Mouse (Mus musculus) embryonic facial prominence, embryonic 12.5 days (tissue): ENCODE measurements around the gene Map3k20. TPM values are rescaled to one million over a fixed set of nuclear protein-coding genes. Genes with fewer than 3 reads are reported as not detected.

Source experiments
- ATAC-seq: fragments of 200-750 bp; cut with Nextera tagmentation; 2 replicates; pipeline ENCODE4 v1.8.0; 2017; ENCODE audit not compliant: insufficient number of reproducible peaks, insufficient read depth, low FRiP score, low TSS enrichment
- H3K27ac ChIP-seq: fragments of 300-500 bp; sonication (generic); 2 replicates; pipeline ENCODE4 v1.5.1; 2016; ENCODE audit warnings: mild to moderate bottlenecking
- H3K27me3 ChIP-seq: fragments of 300-500 bp; sonication (generic); 2 replicates; pipeline ENCODE4 v1.6.1; 2016; ENCODE audit warnings: mild to moderate bottlenecking, moderate library complexity
- H3K36me3 ChIP-seq: fragments of 300-500 bp; sonication (generic); 2 replicates; pipeline ENCODE4 v1.6.1; 2016; ENCODE audit warnings: mild to moderate bottlenecking
- H3K4me1 ChIP-seq: fragments of 300-500 bp; sonication (generic); 2 replicates; pipeline ENCODE4 v1.6.1; 2016
- H3K4me2 ChIP-seq: fragments of 300-500 bp; sonication (generic); replicated peaks from 2 replicates; pipeline ENCODE4 v1.6.1; 2016; ENCODE audit warnings: mild to moderate bottlenecking, moderate library complexity
- H3K4me3 ChIP-seq: fragments of 300-500 bp; sonication (generic); 2 replicates; pipeline ENCODE4 v1.5.1; 2016; ENCODE audit warnings: mild to moderate bottlenecking
- H3K9ac ChIP-seq: fragments of 300-500 bp; sonication (generic); 2 replicates; pipeline ENCODE4 v1.6.1; 2016; ENCODE audit warnings: mild to moderate bottlenecking, moderate library complexity
- H3K9me3 ChIP-seq: fragments of 300-500 bp; sonication (generic); 2 replicates; pipeline ENCODE4 v1.6.1; 2016; ENCODE audit warnings: mild to moderate bottlenecking, moderate library complexity
- WGBS: fragments of 180-500 bp; shearing (Covaris S2); methylation state at CpG from one replicate; pipeline ENCODE4 v1.1.7; 2016; 5-methylcytosine and 5-hydroxymethylcytosine counted together
- polyA plus RNA-seq: library from polyadenylated mRNA; unstranded; fragments of >200 nt; fragmentation: Nextera tagmentation; extraction: Ambion mirVana; gene quantifications from 2 replicates; pipeline ENCODE4 v1.2.1, GENCODE M21; 2016

Gene Map3k20
- polyA plus RNA-seq, 1 experiment from 2014 or later, result 10.9 TPM

DNA sequence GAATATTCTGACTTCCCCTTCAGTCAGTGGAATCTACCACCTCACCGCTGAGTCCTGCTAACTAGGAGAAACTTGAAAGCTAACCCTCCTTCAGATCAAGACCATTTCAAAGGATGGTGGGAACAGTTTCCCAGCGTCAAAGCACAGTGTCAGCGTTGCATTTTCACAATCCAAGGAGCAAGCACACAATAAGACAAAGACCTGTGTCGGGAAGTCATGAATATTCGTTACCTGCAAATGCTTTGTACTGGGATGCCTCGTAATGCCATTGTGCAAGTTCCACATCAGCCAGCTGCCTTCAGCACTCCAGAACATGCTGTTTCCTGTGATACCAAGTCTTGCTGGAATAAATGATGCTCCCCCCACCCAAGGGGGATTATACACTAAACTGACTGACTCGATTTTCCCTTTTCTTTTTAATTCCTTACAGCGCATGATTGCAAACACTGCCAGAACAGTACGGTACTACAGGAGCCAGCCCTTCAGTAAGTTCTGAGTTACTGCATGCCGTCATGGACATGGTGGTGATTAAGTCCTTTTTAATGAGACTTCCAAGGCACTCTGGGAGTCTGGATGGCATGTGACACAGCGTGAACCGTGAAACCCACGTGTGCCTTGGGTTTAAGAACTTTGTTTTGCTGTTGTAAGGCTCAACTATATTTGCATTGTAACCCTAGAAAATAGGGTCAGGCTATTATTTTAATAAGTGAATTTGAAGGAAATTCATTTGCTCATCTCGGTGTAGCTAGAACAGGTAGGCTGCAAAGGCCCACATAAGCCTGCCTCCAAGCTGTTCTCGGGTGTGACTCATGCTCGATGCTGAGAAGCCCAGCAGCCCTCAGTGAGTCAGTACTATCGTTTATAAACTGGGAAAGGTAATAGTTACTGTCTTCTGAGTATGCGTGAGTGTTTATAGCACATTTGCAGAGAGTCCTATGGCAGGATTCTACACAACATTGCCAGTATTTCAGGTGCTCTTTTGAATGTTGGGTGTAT lies 32.6 kb upstream of the Map3k20 start:
- H3K4me3 ChIP-seq, result no peak overlapping the region
- no peak for ATAC-seq
- H3K4me1 ChIP-seq, result 0 out of 2 replicates have a peak, but pooled peaks cover 7% of the 10 kb centered on the region
- no peaks in the 10 kb centered on the region for H3K36me3 ChIP-seq
- H3K4me2 ChIP-seq, result no peak overlapping the region
- no peak overlapping the region for H3K27ac ChIP-seq
- WGBS, result 63% methylated on average over 18 of the region's 18 CpGs
- no peak overlapping the region for H3K9ac ChIP-seq
- H3K27me3 ChIP-seq, result no peaks in the 10 kb centered on the region
- no peaks in the 10 kb centered on the region for H3K9me3 ChIP-seq

DNA sequence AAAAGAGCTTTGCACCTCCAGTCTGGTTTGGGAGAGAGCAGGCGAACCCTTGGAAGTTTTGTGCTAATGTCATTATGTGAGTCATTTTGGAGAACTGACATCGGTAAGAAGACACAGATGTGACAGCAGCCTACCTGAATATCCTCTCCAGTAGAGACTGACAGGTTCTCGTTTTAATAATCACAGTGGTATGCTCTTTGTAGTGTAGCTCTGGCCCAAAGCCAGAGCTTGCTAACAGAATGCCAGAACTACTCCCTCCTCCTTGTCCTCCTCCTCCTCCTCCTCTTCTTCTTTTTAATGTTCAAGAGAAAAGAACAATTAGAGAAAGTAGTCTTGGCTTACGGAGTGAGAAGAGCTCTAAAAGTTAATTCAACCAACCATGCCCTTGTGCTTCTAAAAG lies 31.6 kb upstream of the Map3k20 start:
- Histone ChIP-seq H3K27me3 (no peaks in the 10 kb centered on the region), H3K36me3 (no peaks in the 10 kb centered on the region), H3K9me3 (no peaks in the 10 kb centered on the region), H3K4me3 (no peak overlapping the region), H3K4me2 (no peak overlapping the region), H3K9ac (no peak overlapping the region), H3K27ac (no peak overlapping the region), H3K4me1 (0 out of 2 replicates have a peak, but pooled peaks cover 7% of the 10 kb centered on the region)
- 59% methylated on average over 4 of the region's 4 CpGs for WGBS
- no peak for ATAC-seq

DNA sequence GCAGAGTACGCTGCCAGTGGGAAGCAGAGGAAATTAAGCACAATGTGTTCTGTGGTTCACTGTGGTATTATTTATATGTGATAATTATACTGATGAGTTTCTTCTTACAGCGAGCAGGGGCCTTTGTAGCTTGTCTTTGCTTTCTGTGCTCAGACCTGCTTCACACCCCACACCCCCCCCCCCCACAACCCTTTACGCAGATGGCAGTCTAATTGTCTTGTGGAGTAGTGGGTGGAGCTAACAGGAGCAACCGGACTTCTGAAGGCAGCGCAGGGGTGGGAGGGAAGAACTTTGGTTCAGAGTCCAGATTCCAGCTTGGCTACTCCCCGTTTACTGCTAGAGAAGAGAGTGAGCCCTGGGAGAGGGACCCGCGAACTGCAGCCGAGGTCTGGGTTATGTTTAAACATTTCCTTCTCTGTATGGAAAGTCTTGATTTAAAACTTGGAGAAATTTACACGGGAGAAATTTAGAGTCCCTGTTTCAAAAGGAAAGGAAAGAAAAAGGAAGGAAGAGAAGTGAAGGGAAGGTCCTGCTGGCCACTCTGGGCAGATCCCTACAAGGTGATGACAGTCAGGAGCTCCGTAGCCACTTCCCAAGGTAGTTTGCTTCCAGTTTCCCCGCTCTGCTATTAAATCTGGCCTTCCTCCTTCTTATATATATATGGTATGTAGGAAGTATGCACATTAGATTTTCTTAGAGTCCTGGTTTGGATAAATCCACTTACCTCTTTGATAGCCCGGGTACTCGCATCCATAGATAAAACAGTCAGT lies 30.4 kb upstream of the Map3k20 start:
- no peak overlapping the region for H3K9ac ChIP-seq
- peak overlapping the region; percentile 37 for H3K4me2 ChIP-seq
- no peaks in the 10 kb centered on the region for H3K9me3 ChIP-seq
- no peaks in the 10 kb centered on the region for H3K27me3 ChIP-seq
- 33% methylated on average over 14 of the region's 14 CpGs for WGBS
- peak overlapping the region; percentile 26; the same call in 1 of the 2 replicates for H3K27ac ChIP-seq
- 0 out of 2 replicates have a peak, but pooled peaks cover 8% of the 10 kb centered on the region for H3K4me1 ChIP-seq
- no peaks in the 10 kb centered on the region for H3K36me3 ChIP-seq
- ATAC-seq, result 0 out of 2 replicates have a peak, but pooled peaks have one; percentile 60
- no peak overlapping the region for H3K4me3 ChIP-seq

DNA sequence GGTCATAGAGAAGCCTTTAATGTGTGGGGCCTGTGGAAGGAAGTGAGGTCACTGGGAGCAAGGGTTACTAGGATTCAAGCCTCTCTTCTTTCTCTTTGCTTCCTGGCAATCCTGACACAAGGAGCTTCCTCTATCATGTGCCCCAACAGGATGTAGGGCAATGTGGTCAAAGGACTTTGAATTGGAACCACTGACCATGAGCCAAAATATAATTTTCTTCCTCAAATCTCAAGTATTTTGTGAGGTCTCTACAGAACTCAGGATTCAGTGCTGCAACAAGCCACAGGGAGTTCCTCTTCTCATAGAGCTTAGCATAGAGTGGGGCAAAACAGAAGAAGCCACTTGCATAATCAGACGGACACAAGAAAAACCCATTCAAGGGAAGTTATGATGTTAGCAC lies 24.7 kb upstream of the Map3k20 start:
- Histone ChIP-seq H3K27ac (no peak overlapping the region), H3K27me3 (no peaks in the 10 kb centered on the region), H3K36me3 (no peaks in the 10 kb centered on the region), H3K9ac (no peak overlapping the region), H3K4me2 (no peak overlapping the region), H3K4me3 (no peak overlapping the region), H3K9me3 (no peaks in the 10 kb centered on the region), H3K4me1 (0 out of 2 replicates have a peak, but pooled peaks cover 6% of the 10 kb centered on the region)
- WGBS, result 89% methylated on average over 1 of the region's 1 CpGs
- ATAC-seq, result no peak

DNA sequence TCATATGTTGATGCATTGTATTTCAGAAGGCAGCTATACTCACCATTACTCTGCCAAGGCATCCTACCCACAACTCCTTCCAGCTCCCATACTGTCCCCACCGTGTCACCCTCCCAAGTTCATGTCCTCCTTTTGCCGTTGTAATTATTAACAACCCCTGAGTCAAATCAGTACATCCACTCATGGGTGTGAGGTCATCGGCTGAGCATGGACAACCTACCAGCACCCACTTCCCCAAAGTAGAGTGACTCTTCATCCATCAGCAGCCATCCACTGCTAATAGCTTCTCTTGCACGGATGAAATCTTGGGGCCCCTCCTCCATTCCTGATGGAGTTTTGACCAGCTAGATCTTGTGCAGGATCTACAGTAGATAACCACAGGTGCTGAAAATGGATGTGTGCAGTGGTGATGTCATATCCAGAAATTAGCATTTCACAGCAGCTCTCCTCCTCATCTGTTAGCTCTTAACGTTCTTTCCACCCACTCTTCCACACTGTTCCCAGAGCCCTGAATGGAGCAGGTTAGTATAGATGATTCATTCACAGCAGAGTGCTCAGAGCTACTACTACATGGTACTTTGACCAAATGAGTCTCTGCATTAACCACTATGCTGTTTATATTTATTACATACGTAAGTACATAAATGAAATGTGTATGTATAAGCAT lies 22.5 kb upstream of the Map3k20 start:
- H3K9ac ChIP-seq, result no peak overlapping the region
- 0 out of 2 replicates have a peak, but pooled peaks cover 6% of the 10 kb centered on the region for H3K4me1 ChIP-seq
- H3K27ac ChIP-seq, result no peak overlapping the region
- no peak overlapping the region for H3K4me3 ChIP-seq
- H3K36me3 ChIP-seq, result no peaks in the 10 kb centered on the region
- WGBS, result 89% methylated on average over 6 of the region's 6 CpGs
- no peaks in the 10 kb centered on the region for H3K9me3 ChIP-seq
- H3K27me3 ChIP-seq, result no peaks in the 10 kb centered on the region
- ATAC-seq, result no peak
- no peak overlapping the region for H3K4me2 ChIP-seq

DNA sequence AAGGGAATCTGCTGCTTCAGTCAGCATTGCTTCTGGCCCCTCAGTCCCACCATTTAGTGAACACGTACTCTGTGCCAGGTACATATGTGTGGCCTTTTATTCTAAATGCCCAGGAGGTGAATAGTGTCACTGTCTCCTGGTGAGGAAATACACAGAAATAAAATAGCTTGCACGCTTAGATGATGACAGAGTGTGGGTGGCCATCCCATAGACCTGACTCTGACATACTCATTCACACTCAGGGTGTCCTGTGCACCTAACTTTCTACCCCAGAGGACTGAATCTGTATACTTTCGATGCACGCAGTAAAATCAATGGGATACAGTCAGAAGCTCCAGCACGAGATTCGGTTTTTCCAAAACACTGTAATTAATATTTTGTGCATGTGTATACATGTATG lies 18.0 kb upstream of the Map3k20 start:
- Histone ChIP-seq H3K9ac (no peak overlapping the region), H3K4me2 (no peak overlapping the region), H3K36me3 (no peaks in the 10 kb centered on the region), H3K4me1 (no peaks in the 10 kb centered on the region), H3K27ac (no peak overlapping the region), H3K27me3 (no peaks in the 10 kb centered on the region), H3K4me3 (no peak overlapping the region), H3K9me3 (no peaks in the 10 kb centered on the region)
- ATAC-seq, result no peak
- WGBS, result 86% methylated on average over 6 of the region's 6 CpGs

DNA sequence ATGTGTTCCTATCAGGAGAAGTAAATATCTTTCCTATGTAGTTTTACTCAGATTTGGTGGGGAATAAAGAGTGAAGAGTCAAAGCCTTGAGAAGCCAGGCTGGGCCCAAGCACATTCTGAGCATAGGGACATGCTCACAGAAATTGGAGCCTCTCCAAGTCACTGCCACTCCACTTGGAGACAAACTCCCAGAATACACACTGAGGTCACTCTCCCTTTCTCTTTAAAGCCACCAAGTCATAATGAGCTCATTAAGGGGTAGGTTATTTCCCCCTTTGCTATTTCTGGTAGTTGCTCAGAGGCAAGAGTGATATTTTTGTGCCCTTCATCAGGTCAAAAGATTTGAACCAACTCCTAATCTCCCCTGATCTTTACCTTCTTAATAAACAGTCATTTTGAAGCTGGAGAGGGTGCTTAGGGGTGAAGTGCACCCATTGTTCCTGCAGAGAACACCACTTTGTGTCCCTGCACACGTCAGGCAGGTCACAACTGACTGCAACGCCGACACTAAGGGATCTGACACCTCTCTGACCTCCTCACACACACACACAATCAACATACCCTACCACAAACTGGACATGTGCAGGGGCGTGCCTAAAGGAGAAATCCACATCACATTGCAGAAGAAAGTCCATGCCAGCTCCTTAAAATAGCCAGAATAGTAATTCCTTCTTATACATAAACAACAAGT lies 15.6 kb upstream of the Map3k20 start:
- Histone ChIP-seq H3K4me3 (no peak overlapping the region), H3K9ac (no peak overlapping the region), H3K9me3 (no peaks in the 10 kb centered on the region), H3K27me3 (no peaks in the 10 kb centered on the region), H3K27ac (no peak overlapping the region), H3K4me1 (no peaks in the 10 kb centered on the region), H3K36me3 (no peaks in the 10 kb centered on the region), H3K4me2 (no peak overlapping the region)
- WGBS, result 75% methylated on average over 4 of the region's 4 CpGs
- ATAC-seq, result no peak

DNA sequence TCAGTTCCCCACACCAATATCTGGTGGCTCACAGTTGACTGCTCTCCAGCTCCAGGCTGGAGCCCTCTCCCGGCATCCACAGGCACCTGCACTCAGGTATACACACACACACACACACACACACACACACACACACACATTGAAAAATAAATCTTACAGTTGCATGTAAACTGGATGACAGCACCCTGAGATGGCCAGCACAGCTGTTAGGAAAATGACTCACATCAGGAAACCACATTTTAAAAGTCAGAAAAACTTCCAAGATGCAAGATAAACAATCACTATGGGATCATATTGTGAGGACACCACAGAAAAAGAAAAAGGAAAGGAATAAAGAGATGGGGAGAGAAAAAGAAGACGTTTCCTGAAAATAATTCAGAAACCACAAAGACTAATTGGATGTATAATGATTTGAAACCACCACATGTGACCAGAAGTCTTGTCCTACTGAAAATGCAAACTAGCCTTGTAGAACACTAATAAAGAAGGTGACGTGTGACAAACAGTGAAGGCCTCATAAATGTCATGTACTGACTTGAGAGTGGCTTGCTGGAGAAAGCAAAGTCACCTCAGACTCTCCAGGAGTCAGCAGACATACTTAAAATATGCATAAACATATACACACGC lies 7.1 kb upstream of the Map3k20 start:
- Histone ChIP-seq H3K36me3 (no peaks in the 10 kb centered on the region), H3K27ac (no peak overlapping the region), H3K4me1 (no peaks in the 10 kb centered on the region), H3K9ac (no peak overlapping the region), H3K4me2 (no peak overlapping the region), H3K4me3 (no peak overlapping the region), H3K27me3 (no peaks in the 10 kb centered on the region), H3K9me3 (no peaks in the 10 kb centered on the region)
- ATAC-seq, result no peak
- 74% methylated on average over 4 of the region's 4 CpGs for whole genome bisulfite sequencing

DNA sequence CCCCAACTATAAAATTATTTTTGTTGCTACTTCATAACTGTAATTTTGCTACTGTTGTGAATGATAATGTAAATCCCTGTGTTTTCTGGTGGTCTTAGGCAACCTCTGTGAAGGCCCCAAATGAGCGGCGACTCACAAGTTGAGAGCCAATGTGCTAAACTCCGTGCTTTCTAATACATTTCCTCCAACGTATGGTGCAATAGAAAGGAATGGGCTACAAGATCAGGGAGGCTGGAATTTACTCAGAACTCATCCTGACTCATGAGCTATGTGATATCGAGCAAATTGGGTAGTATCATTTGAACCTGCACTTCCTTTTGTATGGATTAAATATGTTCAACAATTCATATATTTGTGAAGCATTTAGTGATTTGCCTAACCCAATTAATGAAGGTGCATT lies 4.9 kb upstream of the Map3k20 start:
- Histone ChIP-seq H3K9me3 (no peaks in the 10 kb centered on the region), H3K4me3 (no peak overlapping the region), H3K4me1 (no peaks in the 10 kb centered on the region), H3K27ac (no peak overlapping the region), H3K36me3 (no peaks in the 10 kb centered on the region), H3K9ac (no peak overlapping the region), H3K27me3 (no peaks in the 10 kb centered on the region), H3K4me2 (no peak overlapping the region)
- WGBS, result 93% methylated on average over 5 of the region's 5 CpGs
- no peak for ATAC-seq

DNA sequence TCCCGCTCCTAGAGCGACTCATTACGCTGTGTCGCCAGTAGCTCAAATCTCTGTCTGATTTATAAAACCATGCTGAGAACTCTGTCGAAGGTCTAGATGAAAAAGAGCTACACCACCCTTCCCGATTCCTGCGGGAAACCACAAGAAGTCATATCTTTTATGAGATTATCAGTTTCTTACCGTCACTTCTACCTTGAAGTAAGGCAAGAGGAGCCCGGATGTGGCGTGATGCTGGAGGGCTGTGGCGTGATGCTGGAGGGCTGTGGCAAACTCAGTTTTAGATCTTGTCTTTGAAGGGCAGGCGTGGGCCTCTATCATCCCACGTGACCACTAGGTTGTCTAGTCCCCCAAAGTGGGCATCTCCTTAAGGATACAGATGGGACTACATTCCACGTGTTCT lies 3.5 kb upstream of the Map3k20 start:
- no peak for ATAC-seq

DNA sequence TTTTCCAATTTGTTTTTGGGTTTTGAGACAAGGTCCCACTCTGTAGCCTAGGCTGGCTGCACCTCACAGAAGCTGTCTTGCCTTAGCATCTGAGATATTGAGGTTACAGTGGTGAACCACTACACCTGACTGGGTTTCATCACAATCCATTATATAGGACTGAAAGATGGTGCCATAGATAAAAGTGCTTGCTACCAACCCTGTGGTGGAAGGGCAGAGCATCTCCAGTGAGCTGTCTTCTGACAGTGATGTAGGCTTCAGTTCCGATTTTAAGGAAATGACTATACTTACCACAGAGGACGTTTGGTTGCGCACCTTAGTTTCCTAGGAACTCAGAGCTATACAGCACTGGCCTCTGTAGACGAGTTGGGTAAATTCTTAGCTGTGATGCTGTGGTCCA lies 2.7 kb upstream of the Map3k20 start:
- ATAC-seq, result no peak
- Histone ChIP-seq H3K9ac (no peak overlapping the region), H3K36me3 (no peaks in the 10 kb centered on the region), H3K4me3 (no peak overlapping the region), H3K4me1 (no peaks in the 10 kb centered on the region), H3K4me2 (no peak overlapping the region), H3K9me3 (no peaks in the 10 kb centered on the region), H3K27me3 (no peaks in the 10 kb centered on the region), H3K27ac (no peak overlapping the region)
- 79% methylated on average over 4 of the region's 4 CpGs for WGBS

More for the DNA sequence above, 3.5 kb upstream of the Map3k20 start:
- WGBS, result 93% methylated on average over 14 of the region's 14 CpGs
- H3K9me3 ChIP-seq, result no peaks in the 10 kb centered on the region
- H3K4me2 ChIP-seq, result no peak overlapping the region
- no peaks in the 10 kb centered on the region for H3K36me3 ChIP-seq
- no peak overlapping the region for H3K27ac ChIP-seq
- no peak overlapping the region for H3K9ac ChIP-seq
- H3K27me3 ChIP-seq, result no peaks in the 10 kb centered on the region
- no peak overlapping the region for H3K4me3 ChIP-seq
- H3K4me1 ChIP-seq, result no peaks in the 10 kb centered on the region
